Mouse (Mus musculus) T-cell, adult 2 months (primary cell): ENCODE results near the gene Gm42742.

Experiments used
- DNase-seq: peaks from one replicate; pipeline ENCODE4 v3.0.0; 2022; ENCODE audit warnings: low spot score

The Gm42742 gene

GRCm38 (mm10) chr7:127020901-127021562, at the start of gene Gm42742, which contains the start of gene Prrt2:
TSS of gene Gm42742 (minus strand) at chr7:127021097.
TSS of gene Prrt2 (minus strand) at chr7:127021211.
- DNase-seq = peak; percentile 52

GRCm38 (mm10) chr7:127066317-127066716, 45.4 kb upstream of the Gm42742 start:
- no peak for DNase-seq

GRCm38 (mm10) chr7:127065538-127065937, 44.6 kb upstream of the Gm42742 start:
- DNase-seq = no peak

DNA sequence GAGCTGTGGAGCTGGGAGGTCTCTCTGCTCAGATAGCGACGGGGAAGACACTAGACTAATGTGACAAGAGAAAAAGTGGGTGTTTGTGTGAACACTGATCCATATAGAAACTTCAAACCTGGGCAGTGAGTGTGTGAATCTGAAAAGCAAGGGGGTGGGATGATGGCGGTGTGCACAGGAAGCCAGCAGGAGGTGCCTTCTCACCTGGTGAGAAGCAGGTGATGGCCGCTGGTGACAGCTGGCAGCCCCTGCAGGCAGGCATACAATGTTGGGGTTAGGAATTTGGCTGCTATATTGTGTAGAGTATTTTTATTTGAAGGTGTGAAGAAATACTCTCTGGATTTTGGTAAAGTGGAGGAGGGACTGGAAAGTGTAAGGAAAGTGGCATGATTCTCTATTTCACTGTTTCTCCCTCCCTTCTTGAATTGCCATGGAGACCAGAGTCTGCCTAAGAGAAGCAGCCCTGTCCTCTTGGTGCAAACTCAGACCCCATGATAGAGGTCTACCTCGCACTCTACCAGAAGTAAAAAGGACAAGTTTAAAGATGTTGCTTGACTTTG, 34.2 kb upstream of the Gm42742 start:
- peak; percentile 29 for DNase-seq

DNA sequence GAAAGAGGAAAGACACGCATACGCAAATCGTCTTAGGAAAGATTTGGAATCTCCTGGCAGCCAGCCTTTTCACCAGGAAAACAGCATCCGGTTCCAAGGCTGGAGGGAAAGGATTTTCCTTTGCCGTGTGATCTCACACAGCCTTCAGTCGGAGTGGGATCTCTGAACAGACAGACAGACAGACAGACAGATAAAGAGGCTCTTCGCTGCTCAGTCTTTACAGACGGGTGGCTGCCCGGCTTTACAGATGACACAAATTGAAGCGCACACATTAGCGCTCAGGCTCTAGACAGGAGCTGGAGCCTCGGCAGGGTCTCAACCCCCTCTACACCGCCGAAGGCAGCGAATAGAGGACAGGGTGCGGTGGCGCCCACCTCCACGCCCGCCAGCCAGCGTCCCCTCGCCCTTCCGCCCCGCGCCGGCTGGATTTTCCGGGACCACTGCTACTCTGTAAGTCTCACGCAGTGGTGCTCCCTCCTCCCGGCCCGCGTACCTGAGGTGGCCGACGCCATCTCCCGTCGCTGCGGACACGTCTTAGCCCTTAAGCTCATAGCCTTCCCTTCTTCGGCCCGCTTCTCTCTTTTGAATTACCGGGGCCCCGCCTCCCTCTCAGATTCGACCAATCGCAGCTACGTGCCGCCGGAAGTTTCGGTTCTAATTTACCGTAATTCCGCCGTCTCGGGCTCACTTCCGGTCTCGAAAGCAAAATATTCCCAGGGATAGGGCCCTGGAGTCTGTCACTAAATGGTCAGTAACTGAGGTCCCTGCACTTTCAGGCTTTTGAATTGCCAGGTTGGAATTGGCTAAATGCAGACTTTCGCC, 21.2 kb upstream of the Gm42742 start, which contains the start of gene Kif22:
TSS of gene Kif22 (minus strand) at position 621 of the 822 bp plus-strand sequence.
- DNase-seq = peak; percentile 76

GRCm38 (mm10) chr7:127031244-127031643, 10.3 kb upstream of the Gm42742 start:
- peak; percentile 49 for DNase-seq

- no peak for DNase-seq
These were observed 9.3 kb upstream of the Gm42742 start for GRCm38 (mm10) chr7:127030172-127030571.

- DNase-seq = no peak
These were observed 7.0 kb upstream of the Gm42742 start for GRCm38 (mm10) chr7:127027885-127028284.

GRCm38 (mm10) chr7:127026984-127027726, 6.3 kb upstream of the Gm42742 start, which contains the start of gene Maz:
TSS of gene Maz (minus strand) at chr7:127027037.
- DNase-seq = peak; percentile 99

DNA sequence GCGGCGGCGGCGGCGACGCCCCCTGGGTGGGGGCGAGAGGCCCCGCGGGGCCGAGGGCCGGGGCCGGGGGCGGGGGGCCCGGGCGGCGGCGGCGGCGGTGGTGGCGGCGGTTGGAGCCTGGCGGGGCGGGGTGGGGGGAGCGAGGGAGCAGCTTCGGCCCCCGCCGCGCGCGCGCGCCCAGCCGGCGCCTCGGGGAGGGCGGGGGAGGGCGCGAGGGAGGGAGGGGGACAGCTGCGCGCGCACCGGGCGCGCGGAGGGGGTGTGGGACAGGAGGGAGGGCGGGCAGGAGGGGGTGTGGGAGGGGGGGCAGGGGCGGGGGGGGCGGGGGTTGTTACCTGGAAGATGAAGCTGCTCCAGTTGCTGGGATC, 5.7 kb upstream of the Gm42742 start:
- DNase-seq = no peak

- DNase-seq = peak; percentile 54
These were observed 5.3 kb upstream of the Gm42742 start for GRCm38 (mm10) chr7:127026161-127026600.

DNA sequence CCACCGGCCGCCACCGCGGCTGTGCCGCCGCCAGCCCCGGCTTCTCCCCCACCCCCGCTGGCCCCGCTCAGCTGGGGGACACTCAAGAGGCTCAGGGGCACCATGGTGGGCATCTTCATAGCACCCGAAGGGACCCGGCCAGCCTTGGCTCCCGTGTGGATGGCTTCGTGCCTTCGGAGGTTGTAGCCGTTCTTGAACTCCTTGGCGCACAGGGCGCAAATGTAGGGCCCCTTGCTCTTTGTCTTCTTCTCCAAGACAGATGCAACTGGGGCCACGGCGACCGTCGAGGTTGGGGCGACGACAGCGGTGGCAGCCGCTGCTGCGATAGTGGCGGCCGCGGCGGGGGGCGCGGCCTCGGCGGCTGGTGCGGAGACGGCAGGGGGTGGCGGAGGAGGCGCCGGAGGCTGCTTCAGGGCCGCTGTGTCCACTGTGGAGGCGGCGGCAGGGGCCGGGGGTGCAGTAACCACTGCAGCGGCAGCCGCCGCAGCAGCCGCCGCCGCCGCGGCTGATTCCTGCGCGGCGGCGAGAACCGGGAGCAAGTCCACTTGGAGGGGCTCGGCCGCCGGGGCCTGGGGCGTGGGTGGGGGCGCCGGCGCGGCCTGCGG, 4.8 kb upstream of the Gm42742 start:
- DNase-seq = peak; percentile 49

GRCm38 (mm10) chr7:127024755-127025555, 4.1 kb upstream of the Gm42742 start:
- DNase-seq = peak; percentile 83

- DNase-seq = peak; percentile 68
These were observed 3.2 kb upstream of the Gm42742 start for GRCm38 (mm10) chr7:127023896-127024690.

GRCm38 (mm10) chr7:127023272-127023691, 2.4 kb upstream of the Gm42742 start:
- no peak for DNase-seq

GRCm38 (mm10) chr7:127022528-127023271, 1.8 kb upstream of the Gm42742 start:
- DNase-seq = no peak

GRCm38 (mm10) chr7:127021563-127022527, 948 bp upstream of the Gm42742 start:
- no peak for DNase-seq

GRCm38 (mm10) chr7:127020491-127020890, 406 bp downstream of the Gm42742 start:
- DNase-seq = no peak
